Mouse (Mus musculus) T-helper 2 cell (primary cell): ENCODE data around the gene Efna5.

ENCODE experiments used
- in situ Hi-C: fragments of 300-600 bp; cut with MboI, MseI; formaldehyde crosslinking; loops from one replicate; pipeline ENCODE4 v1.15.1; 2025; ENCODE audit warnings: high pct_unique_total_duplicates

Efna5 gene

DNA sequence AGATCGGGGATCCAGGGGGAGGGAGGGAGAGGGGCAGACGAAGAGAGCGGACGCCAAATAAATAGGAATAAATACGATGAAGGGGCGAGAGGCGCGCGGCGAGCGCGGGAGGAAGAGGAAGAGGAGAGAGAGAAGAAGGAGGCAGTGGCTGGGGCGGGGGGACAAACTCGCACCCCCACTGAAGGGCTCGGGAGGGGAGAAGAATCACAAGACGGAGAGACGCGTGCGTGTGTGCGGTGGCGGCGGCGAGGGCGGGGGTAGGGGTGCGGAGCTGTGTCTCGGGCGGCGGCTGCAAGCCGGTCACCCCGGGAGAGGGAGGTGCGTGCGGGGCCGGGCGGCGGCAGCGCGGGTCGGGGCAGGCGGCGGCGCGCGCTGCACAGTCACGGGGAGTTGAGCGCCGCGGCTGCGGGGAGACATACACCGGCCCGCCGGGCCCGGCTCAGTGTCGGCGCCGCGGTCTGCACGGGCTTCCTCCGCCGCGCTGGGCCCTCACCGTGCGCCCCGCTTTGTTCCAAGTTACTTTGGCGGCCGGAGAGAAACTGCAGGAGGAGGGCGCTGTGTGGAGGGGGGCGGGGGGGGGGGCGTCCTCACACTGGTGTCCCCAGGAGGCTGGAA is at the start of gene Efna5:
Efna5 (minus strand) TSS at position 142 of the 615 bp plus-strand sequence.
- in situ Hi-C loops = loop anchor here (5.0 to 25.0 kb wide), 2 partner anchors 74 to 606 kb away; no protein-coding TSS in a partner anchor

DNA sequence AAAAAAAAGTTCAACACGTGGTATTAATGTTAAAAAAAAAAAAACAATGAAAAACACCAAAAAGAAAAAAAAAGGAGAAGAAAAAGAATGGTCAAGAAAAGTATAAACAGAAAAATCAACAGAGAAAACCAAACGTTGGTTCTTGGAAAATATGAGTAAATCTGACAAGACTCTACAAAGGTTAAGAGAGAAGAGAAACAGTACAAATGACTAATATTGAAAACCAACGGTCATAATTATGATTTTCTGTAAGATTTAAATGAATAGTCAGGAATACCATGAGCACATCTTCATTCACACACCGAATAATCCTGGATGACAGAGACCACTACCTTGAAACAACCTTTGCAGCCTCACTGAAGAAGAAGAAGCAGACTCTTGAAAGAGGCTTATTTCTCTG is 34.2 kb upstream of the Efna5 start:
- in situ Hi-C loops = no loop called here

DNA sequence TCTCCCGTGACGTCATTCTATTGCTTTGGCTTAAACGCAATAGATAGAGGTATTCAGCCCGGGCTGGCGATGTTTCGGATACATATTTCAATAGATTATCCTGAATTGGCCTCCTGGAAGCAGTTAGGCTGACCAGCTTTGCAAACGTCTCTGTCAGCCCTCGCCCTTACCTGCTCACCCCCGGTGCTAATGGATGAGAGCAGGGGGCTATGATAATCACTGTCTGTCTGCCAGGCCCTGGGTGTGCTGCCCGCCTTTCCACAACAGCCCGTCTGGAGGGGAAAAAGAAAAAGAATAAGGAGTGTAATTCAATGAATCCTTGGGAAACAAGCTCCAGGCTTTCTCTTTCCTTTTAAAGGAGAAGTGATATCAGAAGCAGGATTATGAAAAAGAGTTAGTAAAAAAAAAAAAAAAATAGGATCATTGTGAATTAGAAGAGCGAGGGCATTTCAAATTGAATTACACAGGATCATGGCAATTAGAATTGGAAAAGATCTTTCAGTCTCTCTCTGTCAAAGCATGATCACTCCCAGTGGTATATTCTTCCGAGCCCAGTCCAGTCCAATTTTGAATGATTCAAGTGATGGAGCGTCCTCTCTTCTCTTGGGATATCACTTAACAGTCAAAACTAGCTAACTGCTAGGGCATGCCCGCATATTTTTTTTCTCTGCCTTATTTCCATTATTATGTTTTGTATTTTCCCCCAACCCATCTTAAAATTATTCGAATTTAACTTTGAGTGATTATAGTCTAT is 24.8 kb upstream of the Efna5 start:
- in situ Hi-C loops = no loop called here

DNA sequence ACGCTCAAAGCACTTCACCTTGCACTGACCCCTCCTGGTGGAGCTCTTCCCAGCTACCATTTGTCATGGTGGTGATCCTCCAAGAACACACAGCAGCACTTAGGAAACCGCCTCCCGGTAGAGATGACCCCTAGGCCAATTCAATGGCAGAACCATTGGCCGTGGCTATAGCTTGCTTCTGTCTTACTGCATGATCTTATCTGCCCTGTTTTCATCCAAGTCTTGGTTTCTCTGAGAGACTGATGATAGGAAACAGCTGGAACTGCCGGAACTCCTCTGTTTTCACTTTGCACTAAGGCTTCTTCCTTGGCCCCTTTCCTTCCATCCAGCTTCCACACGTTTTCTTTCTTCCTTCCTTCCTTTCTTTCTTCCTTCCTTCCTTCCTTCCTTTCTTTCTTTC is 17.9 kb upstream of the Efna5 start:
- in situ Hi-C loops = loop anchor here (25.0 kb wide), 1 partner anchor 588 kb away; no protein-coding TSS in a partner anchor

DNA sequence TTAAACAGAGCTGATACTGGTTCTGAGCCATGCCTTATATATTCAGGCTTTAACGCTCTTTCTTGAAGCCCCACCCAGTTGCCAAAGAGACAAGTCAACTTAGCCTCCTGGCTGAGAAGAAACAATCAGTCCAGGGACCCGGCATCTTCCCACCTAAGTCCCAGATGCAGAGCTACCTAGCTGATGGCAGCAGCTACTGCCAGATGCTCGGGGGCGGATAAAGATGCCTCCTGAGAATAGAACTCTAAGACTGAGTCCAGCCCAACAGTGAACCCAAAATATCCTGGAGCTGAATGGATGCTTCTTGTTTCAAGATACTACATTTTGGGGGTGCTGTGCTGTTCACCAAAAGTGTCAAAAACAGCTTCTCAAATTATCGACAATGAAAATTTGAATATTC is 8.9 kb upstream of the Efna5 start:
- in situ Hi-C loops = loop anchor here (25.0 kb wide), 1 partner anchor 597 kb away; no protein-coding TSS in a partner anchor

DNA sequence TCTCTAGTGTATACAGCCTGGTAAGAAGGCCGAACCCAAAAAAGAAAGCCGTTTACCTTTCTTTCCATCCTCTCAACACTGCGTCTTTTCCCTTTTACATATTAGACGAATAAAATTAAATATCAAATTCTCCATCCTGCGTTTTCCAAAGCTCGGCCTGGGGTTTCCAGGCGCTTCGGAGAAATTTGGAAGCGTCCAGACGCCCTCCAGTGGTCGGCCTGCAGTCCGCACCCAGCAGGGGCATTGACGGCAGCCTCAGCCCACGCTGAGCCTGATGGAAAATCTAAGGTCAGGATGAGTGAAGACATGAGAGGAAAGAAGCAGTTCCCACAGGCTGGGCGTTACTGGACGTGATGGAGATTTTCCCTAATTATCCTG is 3.0 kb upstream of the Efna5 start:
- in situ Hi-C loops = loop anchor here (5.0 to 25.0 kb wide), 2 partner anchors 77 to 603 kb away; no protein-coding TSS in a partner anchor

DNA sequence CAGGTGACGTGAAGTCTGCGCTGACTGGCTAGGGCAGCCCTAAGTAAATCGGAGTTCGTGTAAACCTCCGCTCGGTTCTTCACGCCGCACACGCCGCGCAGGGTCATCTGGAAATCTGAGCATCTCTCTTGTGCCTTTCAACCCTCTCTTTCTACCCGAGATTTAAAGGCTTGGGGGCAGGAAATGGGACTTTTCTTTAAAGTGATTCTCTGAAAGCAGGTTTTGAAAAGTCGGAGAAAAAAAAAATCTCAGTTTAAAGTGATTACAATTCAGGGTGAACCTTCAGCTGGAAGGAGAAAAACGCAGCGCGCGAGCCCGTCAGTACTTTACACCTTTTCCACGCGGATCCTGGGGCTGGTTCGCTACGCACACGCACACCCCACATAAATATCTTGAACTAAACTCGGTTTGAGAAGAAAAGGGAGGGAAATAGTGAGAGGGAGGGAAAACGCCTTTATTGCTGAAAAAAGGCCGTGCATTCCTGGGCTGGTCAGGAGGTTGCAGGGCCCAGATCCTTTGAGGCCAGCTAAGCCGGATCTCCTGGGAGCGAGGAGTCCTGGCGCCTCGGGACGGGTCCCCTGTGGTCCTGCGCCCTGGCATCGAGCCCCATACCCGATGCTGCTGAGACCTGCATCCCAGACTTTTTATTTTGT is 2.5 kb upstream of the Efna5 start:
- in situ Hi-C loops = loop anchor here (5.0 to 25.0 kb wide), 2 partner anchors 76 to 604 kb away; no protein-coding TSS in a partner anchor

DNA sequence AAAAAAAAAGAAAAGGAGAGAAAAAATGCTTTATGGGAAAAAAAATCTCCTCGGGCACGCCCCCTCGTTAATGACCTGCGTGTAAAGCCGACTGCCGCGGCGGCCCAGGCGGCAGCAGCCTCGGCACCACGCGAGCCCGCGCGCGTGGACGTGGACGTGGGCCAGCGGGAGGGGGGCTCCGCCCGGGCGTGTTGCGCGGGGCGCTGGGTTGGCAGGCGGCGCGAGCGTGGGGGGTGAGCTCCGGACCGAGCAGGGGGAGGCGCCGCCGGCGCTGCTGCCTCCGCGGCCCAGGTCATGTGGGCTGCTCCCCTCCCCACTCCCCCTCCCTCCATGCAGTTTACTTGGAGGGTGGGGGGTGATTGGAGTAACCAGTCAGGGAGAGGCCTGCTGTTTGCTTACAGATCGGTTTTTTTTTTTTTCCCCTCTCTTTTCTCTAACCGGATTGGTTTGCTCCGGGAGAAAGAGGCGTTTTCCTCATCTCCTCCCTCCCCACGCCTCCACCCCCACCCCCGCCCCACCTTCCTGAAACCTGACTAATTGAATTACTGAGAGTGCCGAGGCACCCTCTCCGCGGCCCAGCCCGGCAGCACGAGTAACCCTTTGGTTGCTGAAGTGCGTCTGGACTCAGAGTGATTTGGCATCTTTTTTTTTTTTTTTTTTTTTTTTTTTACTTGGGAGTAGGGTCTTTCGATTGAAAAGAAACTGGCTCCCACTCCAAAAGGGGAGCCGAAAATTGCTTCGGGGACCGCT is 1.8 kb upstream of the Efna5 start:
- in situ Hi-C loops = loop anchor here (5.0 to 25.0 kb wide), 2 partner anchors 76 to 604 kb away; no protein-coding TSS in a partner anchor

DNA sequence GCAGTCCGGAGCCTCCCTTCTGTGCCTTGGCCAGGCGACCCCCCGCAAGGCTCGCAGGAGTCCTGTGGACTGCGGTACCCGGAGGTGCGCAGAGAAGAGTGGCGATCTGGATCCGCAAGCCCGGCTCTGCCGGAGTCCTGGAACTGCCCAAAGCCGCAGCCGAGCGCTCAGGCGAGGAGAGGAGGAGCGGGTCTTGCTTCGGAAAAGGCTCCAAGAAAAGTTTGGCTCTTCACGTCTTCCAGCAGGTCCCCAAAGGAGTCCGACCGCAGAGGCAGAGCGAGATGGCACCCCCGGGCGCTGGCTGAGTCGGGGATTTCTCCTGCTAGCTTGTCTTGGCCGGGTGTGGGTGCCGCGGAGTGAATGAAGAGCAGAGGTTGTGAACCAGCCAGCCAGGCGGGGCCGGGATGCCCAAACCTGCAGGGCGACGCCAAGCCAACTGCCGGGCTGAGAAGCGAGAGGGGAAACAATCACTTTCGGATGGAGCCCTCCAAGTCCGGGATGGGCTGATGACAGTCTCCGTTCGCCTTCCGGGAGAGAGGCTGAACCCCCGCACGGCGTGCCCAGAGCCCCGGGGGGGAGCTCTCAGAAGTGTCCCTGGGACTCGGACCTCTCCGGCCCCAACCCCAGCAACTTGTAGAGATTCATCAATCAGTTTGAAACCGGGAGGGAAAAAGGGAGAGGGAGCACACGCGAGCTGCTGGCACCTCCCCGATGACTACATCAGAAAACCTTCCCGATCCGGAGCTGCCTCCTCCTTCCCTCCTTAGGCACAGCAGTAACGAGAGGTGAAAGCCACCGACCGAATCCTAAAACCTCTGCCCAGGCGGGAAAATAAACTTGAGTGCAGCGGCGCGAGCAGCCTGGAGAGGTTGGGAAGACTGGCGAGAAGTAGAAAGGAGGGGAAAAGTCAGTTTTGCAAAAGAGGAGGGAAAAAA is 941 bp upstream of the Efna5 start:
- in situ Hi-C loops = loop anchor here (5.0 to 25.0 kb wide), 2 partner anchors 75 to 605 kb away; no protein-coding TSS in a partner anchor

DNA sequence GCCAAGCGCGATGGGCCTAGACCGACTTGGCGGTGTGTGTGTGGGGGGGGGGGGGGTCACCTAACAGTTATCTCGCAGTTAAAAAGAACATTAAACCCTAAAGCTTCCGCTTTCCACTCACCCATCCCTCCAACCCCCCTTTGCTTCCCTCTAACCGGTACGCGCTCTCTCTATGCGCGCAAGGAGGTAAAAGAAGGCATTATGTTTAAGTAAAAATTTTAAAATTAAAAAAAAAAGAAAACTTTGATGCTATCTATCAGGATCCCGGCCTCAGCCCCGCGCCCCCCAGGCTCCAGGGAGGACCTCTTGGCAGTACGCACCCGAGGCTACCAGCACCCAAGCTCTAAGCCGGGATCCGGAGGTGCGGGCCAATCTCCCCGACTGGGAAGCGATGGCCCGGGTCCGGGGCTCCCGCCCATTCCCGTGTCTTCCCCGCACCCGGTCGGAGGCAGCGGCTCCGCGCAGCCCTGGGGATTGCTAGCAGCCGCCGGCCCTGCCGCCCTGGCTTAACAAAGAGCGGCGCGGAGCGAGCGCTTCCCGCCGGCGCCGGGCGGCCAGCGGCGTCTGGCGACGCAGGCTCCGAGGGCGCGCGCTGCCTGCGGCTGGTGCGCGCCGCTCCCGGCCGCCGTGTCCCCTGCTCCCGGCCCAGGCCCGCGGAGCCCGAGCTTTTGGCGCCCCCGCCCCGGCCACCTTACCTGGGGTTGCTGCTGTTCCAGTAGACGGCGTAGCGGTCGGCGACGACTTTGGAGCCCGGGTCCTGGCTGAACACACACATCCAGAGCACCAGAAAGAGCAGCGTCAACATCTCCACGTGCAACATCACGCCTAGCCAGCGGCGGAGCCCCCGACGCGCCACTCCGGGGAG is 574 bp downstream of the Efna5 start:
- in situ Hi-C loops = loop anchor here (5.0 to 25.0 kb wide), 2 partner anchors 73 to 607 kb away; no protein-coding TSS in a partner anchor

DNA sequence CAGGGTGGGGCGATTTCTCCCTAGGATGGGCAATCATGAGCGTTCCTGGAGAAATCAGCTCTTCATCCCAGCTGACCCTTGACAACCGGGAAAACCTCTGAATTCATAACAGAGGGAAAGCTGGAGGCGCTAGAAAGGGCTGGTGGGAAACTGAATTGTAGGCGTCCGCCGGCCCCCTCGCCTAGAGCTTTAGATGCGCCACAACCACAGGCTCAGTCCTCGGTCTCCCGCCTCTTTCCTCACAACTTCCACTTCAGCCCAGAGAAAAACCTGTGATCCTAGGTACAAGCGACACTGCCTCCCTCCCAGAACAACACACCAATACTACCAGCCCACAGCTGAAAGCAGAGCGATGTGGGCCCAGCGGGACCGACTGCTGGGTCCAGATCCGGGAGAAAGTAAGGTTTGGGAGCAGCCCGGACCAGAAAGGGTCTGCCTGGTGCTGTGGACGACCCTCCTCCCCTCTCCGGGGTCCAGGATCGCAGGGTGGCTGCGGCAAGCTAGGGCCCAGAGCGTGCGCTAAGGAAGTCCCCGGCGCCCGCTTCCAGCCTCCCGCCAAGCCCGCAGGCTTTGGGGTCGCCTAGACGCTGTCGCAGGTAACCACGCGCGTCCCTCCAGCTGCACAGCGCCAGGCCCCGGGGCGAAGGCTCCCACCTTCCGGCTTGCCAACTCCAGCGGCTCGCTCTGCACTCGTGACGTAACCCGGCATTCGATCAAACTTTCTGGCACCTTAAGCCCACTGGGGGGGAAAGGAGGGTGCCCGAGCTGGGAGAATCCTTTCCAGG is 1.4 kb downstream of the Efna5 start:
- in situ Hi-C loops = loop anchor here (5.0 to 25.0 kb wide), 2 partner anchors 72 to 608 kb away; no protein-coding TSS in a partner anchor

DNA sequence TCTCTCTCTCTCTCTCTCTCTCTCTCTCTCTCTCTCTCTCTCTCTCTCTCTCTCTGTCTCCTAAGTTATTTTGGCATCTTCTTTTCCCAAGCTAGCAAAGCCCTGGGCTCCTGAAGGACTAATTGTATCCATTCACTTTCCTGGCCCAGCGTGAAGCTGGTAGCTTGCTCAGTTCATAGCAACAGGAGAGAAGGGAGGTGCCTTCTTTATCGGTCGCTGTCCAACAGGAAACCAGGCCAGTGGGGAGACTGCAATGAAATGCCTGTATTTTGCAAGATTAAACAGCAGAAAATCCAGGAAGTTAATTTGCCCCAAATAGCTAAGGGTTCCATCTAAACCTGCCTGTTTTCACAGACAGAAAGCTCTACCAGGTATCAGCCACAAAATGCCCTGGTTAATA is 5.4 kb downstream of the Efna5 start:
- in situ Hi-C loops = loop anchor here (25.0 kb wide), 1 partner anchor 612 kb away; no protein-coding TSS in a partner anchor

DNA sequence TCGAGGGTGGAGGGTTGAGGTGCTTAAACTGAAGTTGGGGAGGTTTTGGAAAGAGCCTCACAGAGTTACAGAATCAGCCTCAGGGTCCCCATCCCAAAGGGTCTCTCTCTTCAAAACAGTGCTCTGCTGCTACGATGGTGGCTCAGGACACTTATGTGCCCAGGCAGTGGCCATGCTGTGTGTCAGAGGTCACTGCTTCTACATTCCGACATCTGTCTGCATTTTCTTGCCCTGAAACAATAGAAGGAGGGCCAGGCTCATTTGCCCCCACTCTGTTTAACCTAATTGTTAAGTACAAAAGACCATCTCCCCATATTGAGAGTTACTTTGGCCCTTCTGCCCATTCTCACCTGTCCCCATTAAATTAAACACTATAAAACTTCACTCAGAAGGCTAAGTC is 9.2 kb downstream of the Efna5 start:
- in situ Hi-C loops = no loop called here

DNA sequence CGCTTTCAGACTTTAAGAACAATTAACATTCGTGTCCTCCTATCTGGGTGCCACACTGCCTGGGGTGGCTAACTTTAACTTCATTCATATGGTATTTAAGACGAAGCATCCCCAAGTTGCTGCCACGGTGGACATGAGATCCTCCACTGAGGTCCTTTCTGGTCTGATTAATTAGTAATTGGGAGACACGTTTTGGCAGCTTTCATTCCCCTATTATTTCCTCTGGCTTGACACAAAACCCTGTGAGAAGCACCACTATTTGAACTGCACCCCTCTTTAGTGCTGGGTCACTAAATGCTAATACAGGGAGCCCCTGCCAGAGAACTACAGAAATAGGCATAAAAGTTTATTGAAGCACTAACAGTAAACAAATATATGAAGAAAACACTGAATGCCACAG is 9.9 kb downstream of the Efna5 start:
- in situ Hi-C loops = no loop called here

DNA sequence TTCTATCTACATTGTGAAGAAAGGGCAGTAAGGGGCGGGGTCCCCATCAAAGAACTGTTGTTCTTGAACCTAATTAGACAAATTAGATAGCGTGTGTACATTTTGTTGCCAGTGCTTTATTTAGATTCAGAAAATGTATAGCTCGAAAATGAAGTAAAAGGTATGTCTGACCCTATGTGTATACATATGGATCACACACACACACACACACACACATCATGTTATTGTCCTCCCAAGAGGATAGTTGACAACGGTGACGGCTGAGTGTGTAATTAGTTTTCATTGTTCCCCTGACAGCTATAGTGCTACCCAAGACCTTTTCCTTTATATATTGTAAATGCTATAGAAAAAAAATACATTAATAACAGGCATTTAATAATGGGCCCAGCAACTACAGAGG is 10.7 kb downstream of the Efna5 start:
- in situ Hi-C loops = no loop called here

DNA sequence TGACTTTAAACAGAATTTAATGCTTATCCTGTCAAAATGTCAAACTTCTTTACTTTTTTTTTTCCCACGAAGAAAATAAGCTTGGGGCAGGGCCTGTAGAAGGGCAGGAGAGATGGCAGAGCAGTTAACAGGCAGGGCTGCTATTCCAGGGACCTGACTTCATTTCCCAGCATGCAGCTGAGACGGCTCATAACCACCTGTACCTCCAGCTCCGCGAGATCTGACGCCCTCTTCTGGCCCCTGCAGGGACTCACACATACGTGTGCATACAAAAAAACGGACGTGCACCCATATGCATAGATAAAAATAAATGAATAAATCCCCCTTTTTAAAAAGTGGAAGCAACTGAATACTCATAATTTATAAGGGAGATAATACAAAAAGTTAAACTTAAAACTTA is 16.2 kb downstream of the Efna5 start:
- in situ Hi-C loops = no loop called here

DNA sequence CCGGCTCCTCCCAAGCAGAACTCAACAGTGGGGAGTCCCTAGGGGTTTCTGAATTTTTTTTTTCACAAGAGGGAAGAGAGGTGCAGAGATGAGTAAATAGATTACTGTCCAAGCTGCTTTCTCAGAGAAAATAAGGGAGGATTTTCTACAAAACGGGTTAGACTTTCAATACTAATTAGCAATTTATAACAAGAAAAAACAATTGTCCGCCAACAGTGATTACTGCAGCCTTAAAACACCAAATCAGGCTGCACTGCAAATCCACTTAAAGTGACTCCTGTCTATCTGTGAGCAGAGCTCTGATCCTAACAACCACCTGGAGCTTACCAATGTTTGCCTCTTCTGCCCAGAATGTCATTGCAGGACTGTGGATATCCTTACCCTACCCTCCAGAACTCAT is 18.1 kb downstream of the Efna5 start:
- in situ Hi-C loops = no loop called here

DNA sequence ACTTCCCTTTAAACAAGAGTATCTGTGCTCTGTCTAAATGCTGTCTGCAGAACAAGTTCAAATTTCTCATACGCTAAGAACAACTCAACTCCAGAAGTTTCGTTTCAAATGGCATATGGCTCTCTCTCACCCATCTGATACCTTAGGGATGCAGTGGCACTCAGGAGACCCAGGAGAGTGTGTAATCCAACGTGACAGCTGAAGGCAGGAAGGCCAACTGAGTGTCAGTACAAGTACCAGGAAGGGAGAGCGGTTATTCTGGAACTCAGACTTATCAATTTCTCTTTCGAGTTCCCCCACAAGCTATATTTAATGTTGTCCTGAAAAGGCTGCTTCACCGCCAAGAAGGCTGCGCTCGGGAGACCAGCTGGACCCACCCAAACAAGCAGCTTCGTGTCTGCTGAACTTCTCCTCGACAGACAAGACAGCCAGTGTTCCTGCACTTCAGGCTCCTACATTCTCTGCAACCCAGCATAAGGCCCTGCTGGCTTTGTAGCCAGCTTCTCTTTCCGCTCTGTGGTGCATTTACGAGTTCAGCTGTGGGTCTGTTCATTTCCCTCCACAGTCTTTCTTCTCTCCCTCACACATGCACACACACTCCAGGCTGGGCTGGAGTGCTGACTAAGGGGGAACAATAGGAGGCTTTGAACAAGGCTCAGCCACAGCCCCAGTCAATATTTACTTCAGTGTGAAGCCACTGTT is 18.7 kb downstream of the Efna5 start:
- in situ Hi-C loops = no loop called here
